Mouse (Mus musculus) spleen, adult 2 months (tissue): ENCODE data around the gene Fkbp11.

Source experiments
- CTCF ChIP-seq: fragments of 200-500 bp; IDR thresholded peaks from 2 replicates; pipeline ENCODE4 v1.5.1; 2011; ENCODE audit warnings: mild to moderate bottlenecking, inconsistent platforms; ENCODE audit not compliant: insufficient read depth, insufficient read length, insufficient replicate concordance; ENCODE audit errors: extremely low read depth
- POLR2A ChIP-seq: fragments of 200-500 bp; IDR thresholded peaks from 2 replicates; pipeline ENCODE4 v1.6.1; 2011; ENCODE audit warnings: low read depth, low read length, inconsistent platforms

DNA sequence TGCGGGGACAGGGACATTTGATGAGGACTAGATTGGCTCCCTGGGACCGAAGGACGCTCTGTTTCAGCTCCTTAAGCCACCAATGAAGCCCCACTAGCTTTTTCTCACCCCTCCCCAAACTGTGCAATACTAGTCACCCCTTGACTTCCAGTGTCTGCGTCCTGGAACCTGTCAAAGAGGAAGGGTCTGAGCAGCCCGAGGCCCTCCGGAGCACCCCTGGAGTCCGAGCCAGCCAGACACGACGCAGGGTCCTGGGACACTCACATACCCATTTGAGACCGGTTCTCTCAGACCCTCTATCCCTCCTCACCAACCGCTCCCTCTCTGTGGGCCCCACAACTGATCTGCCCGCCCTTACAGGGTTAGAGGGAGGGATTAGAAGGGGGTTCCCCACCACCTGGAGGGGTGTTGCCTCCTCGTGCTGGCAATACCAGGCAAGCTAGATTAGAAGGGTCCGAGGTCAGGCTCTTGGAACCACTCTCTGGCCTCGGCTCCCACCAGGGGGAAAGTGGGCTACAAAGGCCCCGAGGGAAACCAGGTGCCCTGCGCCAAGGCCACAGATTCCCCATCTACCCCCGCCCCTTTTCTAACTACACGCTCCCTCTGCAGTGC is 49.1 kb upstream of the Fkbp11 start:
- TF ChIP-seq CTCF = no peak
- TF ChIP-seq POLR2A = no peak
